Mouse (Mus musculus) neutrophil, adult 59 days (primary cell): ENCODE measurements around the gene Lrrc8b. TPM values are rescaled to one million over a fixed set of nuclear protein-coding genes. Genes with fewer than 3 reads are reported as not detected.

Experiments used
- total RNA-seq, 2 experiments: library from RNA; stranded (reverse); gene quantifications; 1 replicate in 1 of 2; 2 replicates in 1 of 2; pipeline ENCODE4 v1.2.4; 2023

Gene Lrrc8b
- total RNA-seq: 10 to 100 TPM in 1 of 2 experiments, 1 to 10 TPM in 1; 7.4 to 11.2 TPM

DNA sequence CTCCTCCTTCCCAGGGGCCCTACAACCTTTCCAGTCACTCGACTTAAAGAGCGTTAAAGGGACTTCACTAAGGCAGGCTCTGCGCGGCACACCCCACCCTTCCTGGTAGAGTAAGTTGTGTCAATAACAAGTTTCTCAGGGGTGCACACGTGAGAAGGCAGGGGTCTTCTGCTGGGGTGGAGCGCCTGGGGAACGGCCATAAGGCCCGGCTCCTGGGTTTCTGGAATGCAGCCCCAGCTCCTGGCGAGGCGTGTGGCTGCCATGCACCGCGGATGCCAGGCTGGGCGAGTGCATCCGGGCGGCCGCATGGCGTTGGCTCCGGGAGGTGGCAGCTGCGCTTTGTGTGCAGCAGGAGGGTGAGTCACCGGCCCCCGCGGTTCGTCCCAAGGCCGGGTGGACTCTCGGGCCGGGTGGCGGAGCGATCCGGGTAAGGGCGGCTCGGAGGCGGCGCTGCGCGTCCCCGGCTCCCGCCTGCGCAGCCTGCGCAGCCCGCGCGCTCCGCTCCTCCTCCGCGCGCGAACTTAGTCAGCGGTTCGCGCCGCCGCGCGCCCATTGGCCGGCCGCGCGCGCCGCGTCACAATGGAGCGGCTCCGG lies at the start of gene Lrrc8b:
Gene Lrrc8b (plus strand): TSS at position 578 of the 594 bp plus-strand sequence.

DNA sequence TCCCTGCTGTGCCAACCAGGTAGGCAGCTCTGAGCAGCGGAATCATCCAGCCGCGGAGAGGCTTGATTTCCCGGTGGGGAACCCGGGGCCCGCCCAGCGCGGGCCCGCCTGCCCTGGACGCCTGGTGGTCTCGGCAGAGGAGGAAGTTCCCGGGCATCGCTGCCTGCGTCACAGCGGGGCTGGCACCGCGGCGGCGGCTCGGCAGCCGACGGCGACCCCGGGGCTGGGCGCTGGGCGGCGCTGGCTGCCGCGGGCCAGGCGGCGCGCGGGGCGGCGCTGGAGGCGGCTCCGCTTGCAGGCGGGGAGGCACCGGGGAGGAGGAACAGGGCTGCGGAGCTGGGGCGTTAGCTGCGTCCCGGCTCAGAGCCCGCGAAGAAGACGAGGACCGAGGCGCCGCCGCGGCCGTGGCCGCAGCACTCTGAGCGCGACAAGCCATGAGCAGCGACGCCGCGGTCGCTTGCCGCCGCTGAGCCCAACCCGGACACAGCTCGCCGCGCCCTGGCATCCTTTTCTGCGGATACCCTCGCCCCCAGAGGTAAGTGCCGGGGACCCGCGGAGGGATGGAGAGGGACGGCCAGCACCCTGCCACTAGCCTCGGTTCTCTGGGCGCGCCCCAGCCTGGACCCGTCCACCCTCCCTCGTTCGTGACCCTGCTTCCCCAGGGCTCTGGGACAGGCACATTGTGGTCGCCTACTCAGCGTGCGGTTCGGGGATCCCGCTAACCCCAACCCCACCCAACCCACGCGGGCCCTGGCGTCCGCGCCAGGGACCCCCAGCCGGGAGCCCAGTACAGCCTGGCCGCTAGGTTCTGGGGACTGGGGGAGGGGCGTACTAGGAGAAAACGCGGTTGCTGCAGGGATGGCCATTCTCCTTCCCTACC lies 103.8 kb downstream of the Lrrc8b start, which contains the start of gene Lrrc8c:
Gene Lrrc8c (plus strand): TSS at position 293 of the 880 bp plus-strand sequence.

Other genes starting within 250 kb of the Lrrc8b start
- gene Gbp10, start 176.2 kb upstream of the Lrrc8b start, total RNA-seq: not detected
- gene Gm43302, start 122.1 kb upstream of the Lrrc8b start, total RNA-seq: not detected
- gene Gbp6, start 122.1 kb upstream of the Lrrc8b start, total RNA-seq: under 1 TPM; 0.22 TPM
- gene Lrrc8c, start 103.6 kb downstream of the Lrrc8b start, total RNA-seq: 10 to 100 TPM; 34.3 to 46.3 TPM